Mouse (Mus musculus) cortical plate, adult 2 months (tissue): Measurements from ENCODE around the gene Tns1.

Experiments used
- CTCF ChIP-seq: fragments of 200-500 bp; IDR thresholded peaks from 2 replicates; pipeline ENCODE4 v1.5.1; 2011; ENCODE audit warnings: mild to moderate bottlenecking, control low read depth, low read length; ENCODE audit not compliant: insufficient read depth; ENCODE audit errors: extremely low read depth
- POLR2A ChIP-seq: fragments of 200-500 bp; IDR thresholded peaks from 2 replicates; pipeline ENCODE4 v1.6.1; 2011; ENCODE audit warnings: mild to moderate bottlenecking, low read length, control low read depth; ENCODE audit not compliant: insufficient read depth; ENCODE audit errors: extremely low read depth

DNA sequence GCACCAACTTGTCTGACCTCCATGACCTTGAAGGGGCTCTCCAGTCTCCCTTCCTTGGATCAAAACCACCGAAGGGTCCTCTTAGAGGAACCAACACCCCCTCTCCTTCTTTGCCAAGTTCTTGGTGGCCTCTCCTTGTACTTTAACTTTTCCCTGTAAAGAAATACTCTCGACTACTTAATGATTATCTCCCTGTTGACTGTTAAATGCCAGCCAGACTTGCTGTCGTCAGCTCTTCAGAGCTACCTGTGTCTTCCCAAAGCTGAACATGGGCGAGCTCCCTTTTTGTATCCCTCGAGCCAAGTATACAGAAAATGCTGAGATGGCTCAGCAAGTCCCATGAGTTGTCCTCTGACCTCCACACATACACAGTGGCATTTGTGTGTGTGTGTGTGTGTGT, 30.8 kb downstream of the Tns1 start:
- TF ChIP-seq CTCF = no peak
- TF ChIP-seq POLR2A = no peak
